Mouse (Mus musculus): ENCODE data around the gene Apoe. TPM values are rescaled to one million over a fixed set of nuclear protein-coding genes. Genes with fewer than 3 reads are reported as not detected.

Gene Apoe
- total and polyA plus RNA-seq, 3 experiments: 8.1 to 28.6 (median 19.9) TPM

GRCm38 (mm10) chr7:19676662-19677061 is 22.3 kb downstream of the Apoe start:
- no peaks in the 10 kb centered on the region for H3K9me3 ChIP-seq (replicated peaks)

GRCm38 (mm10) chr7:19675824-19676223 is 23.2 kb downstream of the Apoe start:
- ATAC-seq (ENCODE audit: extremely low read depth, insufficient number of reproducible peaks, low FRiP score, poor library complexity, severe bottlenecking) (no peak), DNase-seq (ENCODE audit: low spot score) (no peak)
- Histone ChIP-seq H3K4me1 (ENCODE audit: insufficient read depth, low read depth, low read length) (peaks cover 14% of the 10 kb centered on the region; the same call in 1 of the 2 replicates), H3K4me3 (ENCODE audit: low read depth, low read length) (no peak overlapping the region), H3K9me3 (replicated peaks) (no peaks in the 10 kb centered on the region), H3K27me3 (ENCODE audit: insufficient read depth, low read length) (peaks cover 8% of the 10 kb centered on the region; the same call in 1 of the 2 replicates), H3K36me3 (replicated peaks) (no peaks in the 10 kb centered on the region)
- TF ChIP-seq CTCF (IDR thresholded peaks at IDR 0.05; ENCODE audit: low read depth, low read length) (no peak), GATA1 (IDR thresholded peaks at IDR 0.05; ENCODE audit: borderline replicate concordance, low read length) (no peak), TAL1 (conservative IDR thresholded peaks at IDR 0.05; ENCODE audit: low read depth, low read length) (no peak), GATA2 (IDR thresholded peaks at IDR 0.05; ENCODE audit: borderline replicate concordance, low read depth, low read length) (no peak), POLR2AphosphoS5 (IDR thresholded peaks at IDR 0.05; ENCODE audit: insufficient replicate concordance, low read depth, low read length) (no peak)

More at GRCm38 (mm10) chr7:19676662-19677061, 22.3 kb downstream of the Apoe start:
- no peak for TF ChIP-seq TAL1 (conservative IDR thresholded peaks at IDR 0.05; ENCODE audit: low read depth, low read length)
- no peak for TF ChIP-seq CTCF (IDR thresholded peaks at IDR 0.05; ENCODE audit: low read depth, low read length)
- TF ChIP-seq GATA2 (IDR thresholded peaks at IDR 0.05; ENCODE audit: borderline replicate concordance, low read depth, low read length): no peak
- DNase-seq (ENCODE audit: low spot score): no peak
- Histone ChIP-seq H3K27me3 (ENCODE audit: insufficient read depth, low read length) (peaks cover 8% of the 10 kb centered on the region; the same call in 1 of the 2 replicates), H3K4me3 (ENCODE audit: low read depth, low read length) (no peak overlapping the region), H3K4me1 (ENCODE audit: insufficient read depth, low read depth, low read length) (peaks cover 16% of the 10 kb centered on the region), H3K36me3 (replicated peaks) (no peaks in the 10 kb centered on the region)
- no peak for ATAC-seq (ENCODE audit: extremely low read depth, insufficient number of reproducible peaks, low FRiP score, poor library complexity, severe bottlenecking)

GRCm38 (mm10) chr7:19673083-19673699 is 25.8 kb downstream of the Apoe start:
- Histone ChIP-seq H3K4me3 (ENCODE audit: low read depth, low read length) (no peak overlapping the region), H3K9me3 (replicated peaks) (no peaks in the 10 kb centered on the region), H3K27me3 (ENCODE audit: insufficient read depth, low read length) (peaks cover 5% of the 10 kb centered on the region; the same call in 1 of the 2 replicates), H3K36me3 (replicated peaks) (no peaks in the 10 kb centered on the region), H3K4me1 (ENCODE audit: insufficient read depth, low read depth, low read length) (peaks cover 29% of the 10 kb centered on the region)
- TF ChIP-seq GATA2 (IDR thresholded peaks at IDR 0.05; ENCODE audit: borderline replicate concordance, low read depth, low read length) (no peak), GATA1 (IDR thresholded peaks at IDR 0.05; ENCODE audit: borderline replicate concordance, low read length) (no peak), CTCF (IDR thresholded peaks at IDR 0.05; ENCODE audit: low read depth, low read length) (no peak), TAL1 (conservative IDR thresholded peaks at IDR 0.05; ENCODE audit: low read depth, low read length) (no peak), POLR2AphosphoS5 (IDR thresholded peaks at IDR 0.05; ENCODE audit: insufficient replicate concordance, low read depth, low read length) (no peak)
- DNase-seq (ENCODE audit: low spot score) (no peak), ATAC-seq (ENCODE audit: extremely low read depth, insufficient number of reproducible peaks, low FRiP score, poor library complexity, severe bottlenecking) (no peak)

- H3K4me1 ChIP-seq (ENCODE audit: insufficient read depth, low read depth, low read length): peaks cover 31% of the 10 kb centered on the region
- peaks cover 8% of the 10 kb centered on the region for H3K27me3 ChIP-seq (ENCODE audit: insufficient read depth, low read length)
- TF ChIP-seq TAL1 (conservative IDR thresholded peaks at IDR 0.05; ENCODE audit: low read depth, low read length): no peak
- TF ChIP-seq CTCF (IDR thresholded peaks at IDR 0.05; ENCODE audit: low read depth, low read length): no peak
- no peak for TF ChIP-seq GATA2 (IDR thresholded peaks at IDR 0.05; ENCODE audit: borderline replicate concordance, low read depth, low read length)
- no peak for DNase-seq (ENCODE audit: low spot score)
- no peaks in the 10 kb centered on the region for H3K9me3 ChIP-seq (replicated peaks)
- ATAC-seq (ENCODE audit: extremely low read depth, insufficient number of reproducible peaks, low FRiP score, poor library complexity, severe bottlenecking): no peak
- no peaks in the 10 kb centered on the region for H3K36me3 ChIP-seq (replicated peaks)
- H3K4me3 ChIP-seq (ENCODE audit: low read depth, low read length): no peak overlapping the region
Observed at GRCm38 (mm10) chr7:19671511-19671910, 27.5 kb downstream of the Apoe start.

GRCm38 (mm10) chr7:19668947-19669721 is 29.9 kb downstream of the Apoe start:
- TF ChIP-seq CTCF (IDR thresholded peaks at IDR 0.05; ENCODE audit: low read depth, low read length) (peak; percentile 75), GATA1 (IDR thresholded peaks at IDR 0.05; ENCODE audit: borderline replicate concordance, low read length) (no peak)
- Histone ChIP-seq H3K4me3 (ENCODE audit: low read depth, low read length) (no peak overlapping the region; the same call in 1 of the 2 replicates), H3K36me3 (replicated peaks) (no peaks in the 10 kb centered on the region)

GRCm38 (mm10) chr7:19667434-19667833 is 31.6 kb downstream of the Apoe start:
- ATAC-seq (ENCODE audit: extremely low read depth, insufficient number of reproducible peaks, low FRiP score, poor library complexity, severe bottlenecking) (no peak), DNase-seq (ENCODE audit: low spot score) (no peak)
- H3K4me1 ChIP-seq (ENCODE audit: insufficient read depth, low read depth, low read length): peaks cover 45% of the 10 kb centered on the region
- H3K9me3 ChIP-seq (replicated peaks): no peaks in the 10 kb centered on the region
- TF ChIP-seq TAL1 (conservative IDR thresholded peaks at IDR 0.05; ENCODE audit: low read depth, low read length): no peak
- no peak for TF ChIP-seq GATA1 (IDR thresholded peaks at IDR 0.05; ENCODE audit: borderline replicate concordance, low read length)
- no peak for TF ChIP-seq CTCF (IDR thresholded peaks at IDR 0.05; ENCODE audit: low read depth, low read length)
- no peak for TF ChIP-seq GATA2 (IDR thresholded peaks at IDR 0.05; ENCODE audit: borderline replicate concordance, low read depth, low read length)
- peaks cover 6% of the 10 kb centered on the region for H3K27me3 ChIP-seq (ENCODE audit: insufficient read depth, low read length)
- peaks cover 14% of the 10 kb centered on the region for H3K36me3 ChIP-seq (replicated peaks)
- H3K4me3 ChIP-seq (ENCODE audit: low read depth, low read length): no peak overlapping the region

More at GRCm38 (mm10) chr7:19668947-19669721, 29.9 kb downstream of the Apoe start:
- Histone ChIP-seq H3K27me3 (ENCODE audit: insufficient read depth, low read length) (peaks cover 6% of the 10 kb centered on the region), H3K9me3 (replicated peaks) (no peaks in the 10 kb centered on the region), H3K4me1 (ENCODE audit: insufficient read depth, low read depth, low read length) (peaks cover 35% of the 10 kb centered on the region)
- ATAC-seq (ENCODE audit: extremely low read depth, insufficient number of reproducible peaks, low FRiP score, poor library complexity, severe bottlenecking): peak; percentile 47; the same call in 1 of the 2 replicates
- peak; percentile 86 for DNase-seq (ENCODE audit: low spot score)
